Mouse (Mus musculus) midbrain, embryonic 10.5 days (tissue): Measurements from ENCODE around the gene Hist1h1t. TPM values are rescaled to one million over a fixed set of nuclear protein-coding genes. Genes with fewer than 3 reads are reported as not detected.

Source experiments
- DNase-seq: peaks from one replicate; pipeline ENCODE4 v3.0.0-alpha.2; 2017; ENCODE audit warnings: low spot score
- H3K27ac ChIP-seq: fragments of 300-500 bp; sonication (generic); replicated peaks from 2 replicates; pipeline ENCODE4 v1.5.1; 2016; ENCODE audit warnings: mild to moderate bottlenecking
- H3K27me3 ChIP-seq: fragments of 300-500 bp; sonication (generic); 2 replicates; pipeline ENCODE4 v1.6.1; 2016; ENCODE audit warnings: low read depth, mild to moderate bottlenecking; ENCODE audit not compliant: poor library complexity, severe bottlenecking
- H3K36me3 ChIP-seq: fragments of 300-500 bp; sonication (generic); 2 replicates; pipeline ENCODE4 v1.6.1; 2016; ENCODE audit warnings: mild to moderate bottlenecking, moderate library complexity
- H3K4me1 ChIP-seq: fragments of 300-500 bp; sonication (generic); 2 replicates; pipeline ENCODE4 v1.6.1; 2016
- H3K4me3 ChIP-seq: fragments of 300-500 bp; sonication (generic); 2 replicates; pipeline ENCODE4 v1.5.1; 2016; ENCODE audit warnings: mild to moderate bottlenecking, moderate library complexity
- H3K9me3 ChIP-seq: fragments of 300-500 bp; sonication (generic); replicated peaks from 2 replicates; pipeline ENCODE4 v1.6.1; 2016; ENCODE audit warnings: mild to moderate bottlenecking
- WGBS: fragments of 180-500 bp; shearing (Covaris S2); methylation state at CpG from one replicate; pipeline ENCODE4 v1.1.7; 2016; 5-methylcytosine and 5-hydroxymethylcytosine counted together
- polyA plus RNA-seq: library from polyadenylated mRNA; unstranded; fragments of >200 nt; fragmentation: Nextera tagmentation; extraction: Ambion mirVana; gene quantifications from 2 replicates; pipeline ENCODE4 v1.2.1, GENCODE M21; 2016

The Hist1h1t gene
- polyA plus RNA-seq, 1 experiment from 2014 or later: not detected

GRCm38 (mm10) chr13:23728472-23729191, 33.0 kb downstream of the Hist1h1t start:
- 86% methylated on average over 18 of the region's 18 CpGs for WGBS

GRCm38 (mm10) chr13:23729192-23729525, 33.5 kb downstream of the Hist1h1t start:
- Histone ChIP-seq H3K4me1 (peaks cover 6% of the 10 kb centered on the region), H3K9me3 (no peaks in the 10 kb centered on the region), H3K36me3 (no peaks in the 10 kb centered on the region), H3K27ac (no peak overlapping the region), H3K27me3 (no peaks in the 10 kb centered on the region), H3K4me3 (no peak overlapping the region)
- 91% methylated on average over 9 of the region's 9 CpGs for WGBS
- no peak for DNase-seq

More at GRCm38 (mm10) chr13:23728472-23729191, 33.0 kb downstream of the Hist1h1t start:
- Histone ChIP-seq H3K27ac (no peak overlapping the region), H3K36me3 (no peaks in the 10 kb centered on the region), H3K27me3 (no peaks in the 10 kb centered on the region), H3K9me3 (no peaks in the 10 kb centered on the region), H3K4me1 (peaks cover 7% of the 10 kb centered on the region), H3K4me3 (no peak overlapping the region)
- peak; percentile 9 for DNase-seq

- WGBS: 95% methylated on average over 5 of the region's 5 CpGs
- Histone ChIP-seq H3K36me3 (no peaks in the 10 kb centered on the region), H3K4me3 (no peak overlapping the region), H3K27me3 (no peaks in the 10 kb centered on the region), H3K27ac (no peak overlapping the region), H3K4me1 (peaks cover 3% of the 10 kb centered on the region), H3K9me3 (no peaks in the 10 kb centered on the region)
- peak; percentile 6 for DNase-seq
These were observed 34.1 kb downstream of the Hist1h1t start for GRCm38 (mm10) chr13:23729706-23730105.

GRCm38 (mm10) chr13:23730479-23730878, 34.9 kb downstream of the Hist1h1t start:
- H3K27ac ChIP-seq: 0 out of 2 replicates have a peak overlapping the region, but pooled peaks have one; percentile 33
- 67% methylated on average over 8 of the region's 8 CpGs for WGBS
- no peaks in the 10 kb centered on the region for H3K27me3 ChIP-seq
- H3K36me3 ChIP-seq: no peaks in the 10 kb centered on the region
- peak; percentile 11 for DNase-seq
- no peak overlapping the region for H3K4me3 ChIP-seq
- no peaks in the 10 kb centered on the region for H3K4me1 ChIP-seq
- H3K9me3 ChIP-seq: no peaks in the 10 kb centered on the region

- H3K27me3 ChIP-seq: no peaks in the 10 kb centered on the region
- no peaks in the 10 kb centered on the region for H3K9me3 ChIP-seq
- no peak for DNase-seq
- H3K4me1 ChIP-seq: no peaks in the 10 kb centered on the region
- H3K4me3 ChIP-seq: no peak overlapping the region
- H3K27ac ChIP-seq: no peak overlapping the region
- WGBS: 31% methylated on average over 8 of the region's 8 CpGs
- H3K36me3 ChIP-seq: no peaks in the 10 kb centered on the region
These were observed 36.7 kb downstream of the Hist1h1t start for GRCm38 (mm10) chr13:23732156-23732804.

- H3K4me3 ChIP-seq: no peak overlapping the region
- no peaks in the 10 kb centered on the region for H3K9me3 ChIP-seq
- 81% methylated on average over 5 of the region's 5 CpGs for WGBS
- H3K27me3 ChIP-seq: no peaks in the 10 kb centered on the region
- peak overlapping the region; percentile 96; the same call in 1 of the 2 replicates for H3K27ac ChIP-seq
- H3K36me3 ChIP-seq: no peaks in the 10 kb centered on the region
- DNase-seq: no peak
- peaks cover 32% of the 10 kb centered on the region for H3K4me1 ChIP-seq
These were observed 41.5 kb downstream of the Hist1h1t start for GRCm38 (mm10) chr13:23737091-23737490.

- Histone ChIP-seq H3K4me3 (peak overlapping the region; percentile 67), H3K27ac (peak overlapping the region; percentile 96), H3K4me1 (peaks cover 34% of the 10 kb centered on the region), H3K27me3 (no peaks in the 10 kb centered on the region), H3K36me3 (no peaks in the 10 kb centered on the region), H3K9me3 (no peaks in the 10 kb centered on the region)
- no peak for DNase-seq
- 22% methylated on average over 4 of the region's 4 CpGs for WGBS
These were observed 42.4 kb downstream of the Hist1h1t start for GRCm38 (mm10) chr13:23738041-23738440.

- Histone ChIP-seq H3K4me3 (peak within 1 kb of the TSS; percentile 67), H3K4me1 (peaks cover 34% of the 10 kb centered on the region), H3K27me3 (no peaks in the 10 kb centered on the region), H3K36me3 (no peaks in the 10 kb centered on the region), H3K9me3 (no peaks in the 10 kb centered on the region), H3K27ac (peak within 1 kb of the TSS; percentile 96)
- peak; percentile 91 for DNase-seq
- under 1% methylated on average over 38 of the region's 38 CpGs for WGBS
These were observed 43.1 kb downstream of the Hist1h1t start, which contains the start of gene Hist1h1c for GRCm38 (mm10) chr13:23738677-23739068. Gene Hist1h1c, plus strand, starts transcription at chr13:23738808.

- peak overlapping the region; percentile 67 for H3K4me3 ChIP-seq
- H3K36me3 ChIP-seq: no peaks in the 10 kb centered on the region
- WGBS: under 1% methylated on average over 39 of the region's 39 CpGs
- H3K4me1 ChIP-seq: peaks cover 39% of the 10 kb centered on the region
- peak overlapping the region; percentile 96 for H3K27ac ChIP-seq
- no peaks in the 10 kb centered on the region for H3K27me3 ChIP-seq
- DNase-seq: peak; percentile 89
- no peaks in the 10 kb centered on the region for H3K9me3 ChIP-seq
These were observed 43.7 kb downstream of the Hist1h1t start for GRCm38 (mm10) chr13:23739069-23739921.

- DNase-seq: no peak
- Histone ChIP-seq H3K9me3 (no peaks in the 10 kb centered on the region), H3K27ac (peak overlapping the region; percentile 96), H3K36me3 (no peaks in the 10 kb centered on the region), H3K27me3 (no peaks in the 10 kb centered on the region), H3K4me1 (peaks cover 45% of the 10 kb centered on the region), H3K4me3 (peak overlapping the region; percentile 67)
- 2% methylated on average over 14 of the region's 14 CpGs for WGBS
These were observed 44.3 kb downstream of the Hist1h1t start for GRCm38 (mm10) chr13:23739922-23740252.

GRCm38 (mm10) chr13:23740256-23740840, 44.7 kb downstream of the Hist1h1t start:
- Histone ChIP-seq H3K27me3 (no peaks in the 10 kb centered on the region), H3K27ac (peak overlapping the region; percentile 96), H3K4me3 (peak overlapping the region; percentile 67), H3K36me3 (no peaks in the 10 kb centered on the region), H3K9me3 (no peaks in the 10 kb centered on the region), H3K4me1 (peaks cover 46% of the 10 kb centered on the region)
- peak; percentile 12 for DNase-seq
- WGBS: 42% methylated on average over 13 of the region's 13 CpGs

- WGBS: 63% methylated on average over 5 of the region's 5 CpGs
- DNase-seq: no peak
- H3K27me3 ChIP-seq: no peaks in the 10 kb centered on the region
- H3K36me3 ChIP-seq: no peaks in the 10 kb centered on the region
- H3K27ac ChIP-seq: peak overlapping the region; percentile 96
- H3K4me1 ChIP-seq: peaks cover 46% of the 10 kb centered on the region
- H3K4me3 ChIP-seq: peak overlapping the region; percentile 67
- no peaks in the 10 kb centered on the region for H3K9me3 ChIP-seq
These were observed 45.3 kb downstream of the Hist1h1t start for GRCm38 (mm10) chr13:23740910-23741309.
